16 mouse cellular contexts compared by ENCODE assay signal in the genomic region with DNA sequence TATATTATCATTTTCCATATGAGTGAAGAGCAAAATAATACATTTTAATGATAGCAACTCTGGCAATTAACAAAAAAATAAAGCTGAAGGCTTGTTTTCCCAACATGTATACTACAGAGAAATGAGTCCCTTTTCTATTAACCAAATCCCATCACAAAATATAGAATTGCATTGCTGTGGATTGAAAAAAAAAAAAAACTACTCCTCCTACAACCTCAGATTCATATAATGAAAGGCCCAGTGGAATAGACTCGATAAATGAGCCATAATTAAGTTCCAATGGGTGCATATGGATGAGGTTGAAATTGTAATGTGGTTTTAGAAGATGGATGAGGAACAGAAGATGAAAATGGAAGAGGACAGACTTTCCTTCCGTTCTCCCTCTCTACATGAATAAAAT.
"Had no signal": no experiment of that assay in that cellular context is flagged by ENCODE, and none has a peak within 500 bp of the region (broad histone marks: within the 10 kb centered on the region; RNA-seq: fewer than 3 reads in every experiment).

No protein-coding gene starts in this region.

- H3K4me3 ChIP-seq: neural tube, embryonic 13.5 days; neural tube, embryonic 15.5 days; stomach, embryonic 15.5 days had no signal

- H3K27me3 ChIP-seq: neural tube, embryonic 13.5 days; neural tube, embryonic 15.5 days; stomach, embryonic 15.5 days had no signal

- H3K9ac ChIP-seq: neural tube, embryonic 13.5 days; neural tube, embryonic 15.5 days; stomach, embryonic 15.5 days had no signal

- H3K4me1 ChIP-seq: neural tube, embryonic 13.5 days; neural tube, embryonic 15.5 days; stomach, embryonic 15.5 days had no signal

- H3K36me3 ChIP-seq: neural tube, embryonic 13.5 days; neural tube, embryonic 15.5 days; stomach, embryonic 15.5 days had no signal

- H3K27ac ChIP-seq: neural tube, embryonic 13.5 days; neural tube, embryonic 15.5 days; stomach, embryonic 15.5 days; stomach, postnatal 0 days had no signal

- DNase-seq: retina, postnatal 1 day; right cerebral cortex, adult 18-20 months; right cerebral cortex, postnatal 14 days; right cerebral cortex, postnatal 25 days; right cerebral cortex, postnatal 4 days; spleen, adult 18-20 months; thymus, adult 18-20 months; thymus, adult 2 months; thymus, postnatal 14 days; thymus, postnatal 25 days; thymus, postnatal 36 days; thymus, postnatal 4 days had no signal

- H3K4me2 ChIP-seq: neural tube, embryonic 13.5 days; neural tube, embryonic 15.5 days; stomach, embryonic 15.5 days had no signal

- H3K9me3 ChIP-seq: neural tube, embryonic 13.5 days; neural tube, embryonic 15.5 days; stomach, embryonic 15.5 days had no signal
